Mouse (Mus musculus): ENCODE data around the gene Stard13.

GRCm38 (mm10) chr5:151042911-151043310 is 190.7 kb downstream of the Stard13 start:
- TF ChIP-seq ZC3H11A (IDR thresholded peaks at IDR 0.05; ENCODE audit: borderline replicate concordance, low read depth, low read length) (no peak), MAFK (IDR thresholded peaks at IDR 0.05; ENCODE audit: insufficient read depth, low read depth, low read length) (no peak)

All from ES-E14 (cell line).